Mouse (Mus musculus): ENCODE data around the gene Hpcal1. TPM values are rescaled to one million over a fixed set of nuclear protein-coding genes. Genes with fewer than 3 reads are reported as not detected.
"Not testable (repeated sequence)": the region's sequence is repeated elsewhere in the genome, so short reads cannot be mapped to it uniquely, and the experiment has no call there.

Gene Hpcal1
- polyA plus RNA-seq, 1 experiment from 2014 or later, result 39.1 TPM

- no peak overlapping the region for H3K4me3 ChIP-seq (ENCODE audit: low read depth, low read length)
- H3K4me1 ChIP-seq (ENCODE audit: control insufficient read depth, insufficient read depth, low read length), result no peaks in the 10 kb centered on the region
- no peaks in the 10 kb centered on the region for H3K27me3 ChIP-seq (ENCODE audit: control insufficient read depth, insufficient read depth, low read length)
- DNase-seq (ENCODE audit: low spot score, missing footprints) (peak; percentile 95), ATAC-seq (ENCODE audit: low FRiP score) (no peak)
- H3K27ac ChIP-seq (ENCODE audit: low read depth, low read length), result no peak overlapping the region
- no peak overlapping the region for H3K9ac ChIP-seq (ENCODE audit: low read length)
- H3K4me2 ChIP-seq, result no peak overlapping the region
- 63% methylated on average over 3 of the region's 3 CpGs for WGBS
- no peaks in the 10 kb centered on the region for H3K9me3 ChIP-seq (ENCODE audit: control insufficient read depth, low read length)
- no peaks in the 10 kb centered on the region for H3K36me3 ChIP-seq (ENCODE audit: control insufficient read depth, insufficient read depth, low read length)
Observed at GRCm38 (mm10) chr12:17795660-17796278, 105.1 kb downstream of the Hpcal1 start.

DNA sequence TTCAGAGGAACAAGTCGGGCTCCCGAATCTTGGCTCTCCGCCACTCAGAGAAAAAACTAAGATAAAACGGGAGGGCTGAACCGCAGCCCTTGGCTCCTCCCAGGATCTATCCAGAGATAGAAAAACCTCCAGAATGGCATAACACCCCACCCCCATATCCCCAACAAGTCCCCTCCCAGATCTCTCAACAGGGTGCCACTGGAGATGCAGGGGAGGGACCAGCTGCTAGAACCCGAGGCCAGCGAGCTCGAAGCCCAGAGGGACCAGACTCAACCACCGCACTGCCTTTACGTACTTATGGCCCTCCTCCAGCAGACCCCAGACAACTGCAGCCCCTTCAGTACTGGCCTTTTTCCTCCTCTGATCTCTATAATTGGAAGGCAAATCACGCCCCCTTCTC is 107.6 kb downstream of the Hpcal1 start:
- not testable (repeated sequence) for H3K4me3 ChIP-seq (ENCODE audit: low read depth, low read length); H3K27ac ChIP-seq (ENCODE audit: low read depth, low read length); H3K36me3 ChIP-seq (ENCODE audit: control insufficient read depth, insufficient read depth, low read length); H3K9me3 ChIP-seq (ENCODE audit: control insufficient read depth, low read length); DNase-seq (ENCODE audit: low spot score, missing footprints); H3K4me1 ChIP-seq (ENCODE audit: control insufficient read depth, insufficient read depth, low read length); ATAC-seq (ENCODE audit: low FRiP score); H3K27me3 ChIP-seq (ENCODE audit: control insufficient read depth, insufficient read depth, low read length); H3K4me2 ChIP-seq; H3K9ac ChIP-seq (ENCODE audit: low read length)
- 87% methylated on average over 11 of the region's 11 CpGs for WGBS

DNA sequence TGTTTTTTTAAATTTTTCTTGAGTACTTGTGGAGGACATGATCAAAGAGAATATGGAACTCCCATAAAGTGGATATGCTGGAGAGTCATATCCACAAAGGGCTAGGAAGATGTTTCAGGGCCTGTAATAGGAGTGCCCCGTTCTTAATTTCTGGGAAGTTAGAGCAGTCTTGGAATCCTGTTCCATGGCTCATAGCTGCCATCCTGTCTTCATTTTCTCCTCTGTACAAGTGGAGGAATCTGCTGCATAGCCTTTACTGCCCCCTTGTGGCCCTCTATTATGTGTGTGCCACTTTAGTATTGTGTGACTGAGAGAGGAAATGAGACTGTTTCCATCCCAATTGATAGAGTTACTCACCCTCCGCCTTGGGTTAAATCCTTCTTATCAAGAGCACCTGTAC is 117.9 kb downstream of the Hpcal1 start:
- Histone ChIP-seq H3K36me3 (ENCODE audit: control insufficient read depth, insufficient read depth, low read length) (no peaks in the 10 kb centered on the region), H3K4me2 (no peak overlapping the region), H3K4me1 (ENCODE audit: control insufficient read depth, insufficient read depth, low read length) (no peaks in the 10 kb centered on the region), H3K4me3 (ENCODE audit: low read depth, low read length) (no peak overlapping the region), H3K9me3 (ENCODE audit: control insufficient read depth, low read length) (no peaks in the 10 kb centered on the region), H3K9ac (ENCODE audit: low read length) (no peak overlapping the region), H3K27ac (ENCODE audit: low read depth, low read length) (no peak overlapping the region), H3K27me3 (ENCODE audit: control insufficient read depth, insufficient read depth, low read length) (no peaks in the 10 kb centered on the region)
- DNase-seq (ENCODE audit: low spot score, missing footprints) (peak; percentile 90), ATAC-seq (ENCODE audit: low FRiP score) (no peak)
- WGBS, result 42% methylated on average over 2 of the region's 2 CpGs

- H3K27ac ChIP-seq (ENCODE audit: low read depth, low read length); DNase-seq (ENCODE audit: low spot score, missing footprints); H3K27me3 ChIP-seq (ENCODE audit: control insufficient read depth, insufficient read depth, low read length); H3K4me1 ChIP-seq (ENCODE audit: control insufficient read depth, insufficient read depth, low read length); H3K9ac ChIP-seq (ENCODE audit: low read length); H3K36me3 ChIP-seq (ENCODE audit: control insufficient read depth, insufficient read depth, low read length); ATAC-seq (ENCODE audit: low FRiP score); H3K4me2 ChIP-seq; H3K9me3 ChIP-seq (ENCODE audit: control insufficient read depth, low read length); H3K4me3 ChIP-seq (ENCODE audit: low read depth, low read length): not testable (repeated sequence)
- 90% methylated on average over 1 of the region's 1 CpGs for WGBS
Observed at GRCm38 (mm10) chr12:17835279-17835678, 144.6 kb downstream of the Hpcal1 start.

Other genes with a start within 250 kb of the Hpcal1 start
- 307 and 314 TPM in 2 replicates for gene Odc1, start 146.1 kb upstream of the Hpcal1 start, polyA plus RNA-seq (2014; fragmentation: Nextera tagmentation; extraction: Ambion mirVana)

All from midbrain, embryonic 11.5 days (tissue).